Mouse (Mus musculus) splenic B cell, adult 2 months (primary cell): ENCODE measurements around the gene Ppil3.
A peak's percentile ranks its signal among the peaks of the same experiment; 100 is the strongest.

ENCODE experiments used
- DNase-seq: peaks from one replicate; pipeline ENCODE4 v3.0.0-alpha.2; 2011; ENCODE audit warnings: low read depth, low spot score
- H3K27me3 ChIP-seq: 2 replicates; pipeline ENCODE4 v1.6.1; 2012; ENCODE audit warnings: mild to moderate bottlenecking, low read length, moderate library complexity, mixed read lengths; ENCODE audit not compliant: control insufficient read depth, poor library complexity, insufficient read depth, severe bottlenecking
- H3K36me3 ChIP-seq: 2 replicates; pipeline ENCODE4 v1.6.1; 2012; ENCODE audit warnings: mild to moderate bottlenecking, low read length, moderate library complexity, mixed read lengths; ENCODE audit not compliant: control insufficient read depth, poor library complexity, insufficient read depth, severe bottlenecking

The Ppil3 gene

DNA sequence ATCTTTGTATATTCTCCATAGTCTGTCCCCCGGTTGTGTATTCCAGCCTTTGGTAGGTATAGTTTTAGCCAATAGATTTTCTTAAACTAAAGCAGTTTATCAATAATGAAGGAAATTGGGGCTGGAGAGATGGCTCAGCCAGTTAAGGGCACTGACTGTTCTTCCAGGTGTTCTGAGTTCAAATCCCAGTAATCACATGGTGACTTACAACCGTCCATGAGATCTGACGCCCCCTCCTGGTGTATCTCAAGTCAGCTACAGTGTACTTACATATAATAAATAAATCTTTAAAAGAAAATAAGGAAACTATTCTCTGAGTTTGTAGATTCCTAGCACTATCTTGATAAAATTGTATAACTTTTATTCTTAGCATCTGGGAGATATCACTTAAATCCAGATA, 49.9 kb downstream of the Ppil3 start:
- Histone ChIP-seq H3K36me3 (peaks cover 19% of the 10 kb centered on the region), H3K27me3 (no peaks in the 10 kb centered on the region)
- no peak for DNase-seq

GRCm38 (mm10) chr1:58393284-58394195, 51.7 kb downstream of the Ppil3 start:
- peak; percentile 54 for DNase-seq
- peaks cover 14% of the 10 kb centered on the region for H3K36me3 ChIP-seq
- no peaks in the 10 kb centered on the region for H3K27me3 ChIP-seq

- peaks cover 7% of the 10 kb centered on the region for H3K36me3 ChIP-seq
- no peaks in the 10 kb centered on the region for H3K27me3 ChIP-seq
- DNase-seq, result peak; percentile 96
Observed at GRCm38 (mm10) chr1:58392652-58393283, 52.5 kb downstream of the Ppil3 start, which contains the start of gene Bzw1. TSS of gene Bzw1 (plus strand) at chr1:58392898.

- DNase-seq, result no peak
Observed at GRCm38 (mm10) chr1:58392268-58392651, 53.0 kb downstream of the Ppil3 start.

DNA sequence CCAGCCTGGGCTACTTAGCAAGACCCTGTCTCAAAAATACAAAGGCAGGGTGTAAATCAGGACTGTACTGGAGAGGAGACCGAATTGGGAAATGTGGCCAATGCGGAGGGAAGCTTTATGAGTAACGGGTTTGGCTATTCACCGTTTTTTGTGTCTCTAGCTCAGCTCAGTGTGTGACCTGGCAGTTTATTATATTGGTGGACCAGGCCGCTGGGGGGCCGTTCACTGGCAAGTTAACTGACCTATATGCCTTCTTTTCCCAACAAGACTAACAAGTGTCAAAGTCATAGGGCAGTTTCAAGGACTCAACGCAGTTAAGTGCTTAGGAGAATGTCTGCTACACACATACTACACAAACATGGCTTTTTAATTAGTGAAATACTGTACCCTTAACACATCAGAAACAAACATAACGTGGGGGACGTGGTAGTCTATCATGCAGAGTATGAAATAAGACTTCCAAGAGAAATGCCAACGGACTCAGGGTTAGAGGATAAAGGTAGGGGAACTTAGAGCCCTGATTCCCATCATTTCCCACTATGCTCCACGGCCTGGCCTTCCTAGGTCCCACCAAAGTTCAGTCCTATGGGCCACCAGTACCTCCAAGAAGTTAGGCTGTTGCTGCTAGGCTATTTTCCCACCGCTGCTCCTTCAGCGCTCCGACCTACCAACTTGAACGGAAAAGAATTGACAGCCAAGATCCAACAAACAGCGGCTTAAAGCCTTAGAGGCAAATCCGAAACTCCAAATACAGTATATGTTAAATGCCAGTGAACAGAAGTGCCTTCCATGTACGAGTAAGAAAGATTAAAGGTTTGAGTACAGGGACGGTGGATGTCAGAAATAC, 53.6 kb downstream of the Ppil3 start:
- peaks cover 6% of the 10 kb centered on the region; the same call in 1 of the 2 replicates for H3K36me3 ChIP-seq
- DNase-seq, result no peak
- no peaks in the 10 kb centered on the region for H3K27me3 ChIP-seq

More at GRCm38 (mm10) chr1:58392268-58392651, 53.0 kb downstream of the Ppil3 start:
- no peaks in the 10 kb centered on the region for H3K27me3 ChIP-seq
- H3K36me3 ChIP-seq, result peaks cover 6% of the 10 kb centered on the region; the same call in 1 of the 2 replicates

GRCm38 (mm10) chr1:58382586-58383281, 62.6 kb downstream of the Ppil3 start:
- no peaks in the 10 kb centered on the region; the same call in 1 of the 2 replicates for H3K27me3 ChIP-seq
- DNase-seq, result no peak
- H3K36me3 ChIP-seq, result no peaks in the 10 kb centered on the region
